Comparison of ENCODE assay signal across 10 mouse cellular contexts in genomic region chr4:57318525-57319212, GRCm38 (mm10). TPM values are rescaled to one million over a fixed set of nuclear protein-coding genes. Genes with fewer than 3 reads are reported as not detected.
DNase-seq lines count a peak whose midpoint lies in the region; ATAC-seq lines count a peak whose summit lies in the region.
"Had no signal": no experiment of that assay in that cellular context is flagged by ENCODE, and none has a peak within 500 bp of the region (broad histone marks: within the 10 kb centered on the region; RNA-seq: fewer than 3 reads in every experiment).

No protein-coding gene starts in this region.

- no peak for ATAC-seq in granulocyte monocyte progenitor cell, adult 5-6 weeks (replicated peaks; ENCODE audit: poor library complexity, severe bottlenecking)

- peaks cover 10% of the 10 kb centered on the region for H3K4me1 ChIP-seq in heart, embryonic 10.5 days

- H3K27me3 ChIP-seq in heart, embryonic 10.5 days (ENCODE audit: insufficient read depth, poor library complexity, severe bottlenecking) = peaks cover 5% of the 10 kb centered on the region; the same call in 1 of the 2 replicates

- H3K4me3 ChIP-seq in heart, embryonic 10.5 days = no peak overlapping the region
- H3K4me3 ChIP-seq: embryonic facial prominence, embryonic 12.5 days; midbrain, embryonic 12.5 days had no signal

- no peak overlapping the region for H3K27ac ChIP-seq in heart, embryonic 10.5 days
- H3K27ac ChIP-seq: embryonic facial prominence, embryonic 12.5 days; midbrain, embryonic 12.5 days had no signal

- H3K9me3 ChIP-seq in heart, embryonic 10.5 days = no peaks in the 10 kb centered on the region
- H3K9me3 ChIP-seq: embryonic facial prominence, embryonic 12.5 days; midbrain, embryonic 12.5 days had no signal

- WGBS in heart, embryonic 10.5 days = 48% methylated on average over 10 of the region's 10 CpGs

- no peaks in the 10 kb centered on the region for H3K36me3 ChIP-seq in heart, embryonic 10.5 days
- H3K36me3 ChIP-seq: embryonic facial prominence, embryonic 12.5 days; midbrain, embryonic 12.5 days had no signal

- DNase-seq in heart, adult 11 months = peak; percentile 92
- DNase-seq in heart, embryonic 10.5 days (ENCODE audit: low spot score) = no peak
- DNase-seq in urinary bladder, postnatal 14 days (ENCODE audit: low spot score) = peak; percentile 39
- DNase-seq in urinary bladder, postnatal 25 days (ENCODE audit: low spot score) = no peak
- DNase-seq in kidney, postnatal 36 days = peak; percentile 82 to 83
- DNase-seq in right cerebral cortex, postnatal 14 days = peak; percentile 62
- no peak for DNase-seq in thymus, postnatal 36 days

RNA-seq across cellular contexts. Expression of gene Ptpn3, which starts 17.0 kb away (rescaled TPM):
- 0.90 and 1.7 TPM in 2 replicates for polyA plus RNA-seq in heart, embryonic 10.5 days (2016; fragmentation: Nextera tagmentation; extraction: Ambion mirVana)
- 1.9 and 5.9 TPM in 2 replicates for total RNA-seq in granulocyte monocyte progenitor cell, adult 5-6 weeks (2014; fragmentation: Nextera tagmentation)
- 0.99 and 8.9 TPM in 2 replicates for total RNA-seq in granulocyte monocyte progenitor cell, adult 5-6 weeks (2017)

Comparison
In these comparisons a context has a peak if more than half of its experiments do, and no peak if none do; other contexts are left out.
1. DNase-seq: peak in heart, adult 11 months (single experiment), urinary bladder, postnatal 14 days (single experiment), kidney, postnatal 36 days (2 of 2) and right cerebral cortex, postnatal 14 days (single experiment); none in heart, embryonic 10.5 days (single experiment), urinary bladder, postnatal 25 days (single experiment) and thymus, postnatal 36 days (0 of 2).